Mouse (Mus musculus) heart, embryonic 12.5 days (tissue): ENCODE measurements around the gene Fam198a. TPM values are rescaled to one million over a fixed set of nuclear protein-coding genes. Genes with fewer than 3 reads are reported as not detected.

ENCODE experiments used
- ATAC-seq: fragments of 200-750 bp; cut with Nextera tagmentation; 2 replicates; pipeline ENCODE4 v1.8.0; 2017; ENCODE audit warnings: moderate TSS enrichment, moderate library complexity; ENCODE audit not compliant: insufficient number of reproducible peaks, low FRiP score
- H3K27ac ChIP-seq: fragments of 300-500 bp; sonication (generic); 2 replicates; pipeline ENCODE4 v1.5.1; 2016; ENCODE audit warnings: mild to moderate bottlenecking, moderate library complexity; ENCODE audit not compliant: poor library complexity, severe bottlenecking
- H3K27me3 ChIP-seq: fragments of 300-500 bp; sonication (generic); replicated peaks from 2 replicates; pipeline ENCODE4 v1.6.1; 2016; ENCODE audit warnings: mild to moderate bottlenecking, moderate library complexity
- H3K36me3 ChIP-seq: fragments of 300-500 bp; sonication (generic); 2 replicates; pipeline ENCODE4 v1.6.1; 2016; ENCODE audit warnings: mild to moderate bottlenecking, moderate library complexity
- H3K4me1 ChIP-seq: fragments of 300-500 bp; sonication (generic); replicated peaks from 2 replicates; pipeline ENCODE4 v1.6.1; 2016; ENCODE audit warnings: mild to moderate bottlenecking
- H3K4me2 ChIP-seq: fragments of 300-500 bp; sonication (generic); 2 replicates; pipeline ENCODE4 v1.6.1; 2016; ENCODE audit warnings: mild to moderate bottlenecking, moderate library complexity
- H3K4me3 ChIP-seq: fragments of 300-500 bp; sonication (generic); 2 replicates; pipeline ENCODE4 v1.5.1; 2016; ENCODE audit warnings: mild to moderate bottlenecking
- H3K9ac ChIP-seq: fragments of 300-500 bp; sonication (generic); 2 replicates; pipeline ENCODE4 v1.6.1; 2016; ENCODE audit warnings: mild to moderate bottlenecking, moderate library complexity
- H3K9me3 ChIP-seq: fragments of 300-500 bp; sonication (generic); replicated peaks from 2 replicates; pipeline ENCODE4 v1.6.1; 2016; ENCODE audit warnings: mild to moderate bottlenecking, moderate library complexity
- WGBS: fragments of 180-500 bp; shearing (Covaris S2); methylation state at CpG from one replicate; pipeline ENCODE4 v1.1.7; 2016; 5-methylcytosine and 5-hydroxymethylcytosine counted together
- polyA plus RNA-seq: library from polyadenylated mRNA; unstranded; fragments of >200 nt; fragmentation: Nextera tagmentation; extraction: Ambion mirVana; gene quantifications from 2 replicates; pipeline ENCODE4 v1.2.1, GENCODE M21; 2016

The Fam198a gene
- polyA plus RNA-seq, 1 experiment from 2014 or later = 1.00 TPM

DNA sequence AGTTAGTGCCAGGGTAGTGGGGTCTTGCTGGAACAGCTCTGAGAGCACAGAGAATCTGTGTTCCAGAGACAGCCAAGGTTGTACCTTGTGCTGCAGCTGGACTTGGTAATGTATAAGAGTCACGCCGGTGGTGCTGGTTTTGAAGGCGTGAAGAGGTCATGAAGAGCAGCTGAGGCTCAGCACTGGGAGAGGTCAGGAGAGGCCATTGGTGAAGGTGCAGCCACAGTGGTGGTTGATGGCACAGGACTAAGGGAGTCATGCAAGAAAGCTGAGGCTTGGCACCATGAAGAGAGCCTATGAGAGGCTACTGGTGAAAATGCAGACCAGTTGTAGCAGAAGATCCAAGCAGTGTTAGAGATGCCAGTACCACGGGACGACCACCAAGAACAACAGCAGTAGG, 70.8 kb downstream of the Fam198a start:
- no peak overlapping the region for H3K9ac ChIP-seq
- no peak for ATAC-seq
- no peak overlapping the region for H3K4me2 ChIP-seq
- no peaks in the 10 kb centered on the region for H3K9me3 ChIP-seq
- 86% methylated on average over 5 of the region's 5 CpGs for WGBS
- H3K4me3 ChIP-seq = no peak overlapping the region
- H3K4me1 ChIP-seq = peaks cover 39% of the 10 kb centered on the region
- H3K27ac ChIP-seq = no peak overlapping the region
- H3K27me3 ChIP-seq = no peaks in the 10 kb centered on the region
- no peaks in the 10 kb centered on the region for H3K36me3 ChIP-seq

DNA sequence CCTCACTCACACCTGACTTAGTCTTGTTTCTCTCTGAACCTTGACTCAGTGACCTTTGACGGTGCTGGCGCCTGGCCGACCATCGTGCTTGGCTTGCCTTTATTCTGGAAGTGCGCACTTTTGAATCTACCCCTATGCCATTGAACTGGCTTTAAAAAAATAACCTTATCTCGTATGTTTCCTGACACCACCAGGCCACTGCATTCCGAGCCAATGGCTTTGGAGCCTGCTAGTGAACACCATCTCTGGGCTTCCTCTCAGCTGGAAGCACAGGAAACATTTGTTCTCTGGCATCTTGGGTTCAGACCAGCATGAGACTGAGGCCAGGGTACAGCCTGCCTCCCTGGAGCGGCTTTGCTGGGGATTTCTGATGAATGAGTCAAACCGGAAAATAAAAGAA, 72.0 kb downstream of the Fam198a start:
- H3K36me3 ChIP-seq = no peaks in the 10 kb centered on the region
- H3K4me1 ChIP-seq = peaks cover 51% of the 10 kb centered on the region
- no peaks in the 10 kb centered on the region for H3K9me3 ChIP-seq
- peak overlapping the region; percentile 78; the same call in 1 of the 2 replicates for H3K27ac ChIP-seq
- no peaks in the 10 kb centered on the region for H3K27me3 ChIP-seq
- H3K4me3 ChIP-seq = no peak overlapping the region
- peak; percentile 74 for ATAC-seq
- no peak overlapping the region for H3K4me2 ChIP-seq
- no peak overlapping the region for H3K9ac ChIP-seq
- 36% methylated on average over 9 of the region's 9 CpGs for WGBS

DNA sequence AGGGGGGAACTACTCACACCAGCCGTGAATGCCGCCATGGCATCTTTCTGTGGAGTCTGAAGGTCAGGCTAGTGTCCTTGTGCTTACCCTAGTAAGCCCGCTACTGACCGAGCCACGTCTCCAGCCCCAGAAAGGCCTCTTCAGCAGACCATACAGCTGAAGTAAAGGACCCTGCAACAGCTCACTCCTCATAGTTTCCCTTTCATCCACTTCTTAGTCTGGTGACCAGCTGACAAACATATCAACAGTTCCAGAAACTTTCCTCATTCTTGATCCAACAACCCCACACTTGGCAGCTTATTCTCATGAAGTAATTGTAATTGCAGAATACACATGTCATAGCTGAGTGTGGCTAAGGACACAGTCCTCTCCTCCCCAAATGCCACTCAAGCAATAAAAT, 73.1 kb downstream of the Fam198a start:
- H3K27ac ChIP-seq = peak overlapping the region; percentile 78
- WGBS = 49% methylated on average over 5 of the region's 5 CpGs
- H3K36me3 ChIP-seq = no peaks in the 10 kb centered on the region
- H3K4me2 ChIP-seq = no peak overlapping the region
- no peak overlapping the region for H3K4me3 ChIP-seq
- H3K9me3 ChIP-seq = no peaks in the 10 kb centered on the region
- no peaks in the 10 kb centered on the region for H3K27me3 ChIP-seq
- H3K9ac ChIP-seq = no peak overlapping the region
- H3K4me1 ChIP-seq = peaks cover 62% of the 10 kb centered on the region
- ATAC-seq = no peak

DNA sequence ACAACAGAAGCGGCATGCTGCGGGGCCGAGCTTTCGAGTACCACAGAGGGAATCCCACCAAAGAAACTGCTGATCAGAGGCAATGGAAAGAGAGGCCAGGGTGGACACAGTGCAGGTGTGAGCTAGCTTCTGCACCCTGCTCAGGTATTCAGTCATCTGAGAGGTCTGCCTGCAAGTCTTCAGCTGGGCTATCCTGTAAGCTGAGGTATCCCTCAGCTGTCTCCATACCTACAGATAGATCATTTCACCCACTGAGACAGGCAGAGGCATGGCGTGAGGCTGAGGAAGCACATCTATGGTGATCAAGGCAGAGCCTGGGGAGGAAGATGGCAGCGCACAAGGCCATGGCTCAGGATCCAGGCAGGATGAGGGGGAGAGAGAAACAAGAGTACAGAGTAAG, 73.6 kb downstream of the Fam198a start:
- H3K9me3 ChIP-seq = no peaks in the 10 kb centered on the region
- no peak overlapping the region for H3K9ac ChIP-seq
- no peaks in the 10 kb centered on the region for H3K27me3 ChIP-seq
- no peaks in the 10 kb centered on the region for H3K36me3 ChIP-seq
- peaks cover 59% of the 10 kb centered on the region for H3K4me1 ChIP-seq
- 0 out of 2 replicates have a peak overlapping the region, but pooled peaks have one; percentile 78 for H3K27ac ChIP-seq
- ATAC-seq = no peak
- no peak overlapping the region for H3K4me3 ChIP-seq
- H3K4me2 ChIP-seq = no peak overlapping the region
- WGBS = 88% methylated on average over 6 of the region's 6 CpGs

DNA sequence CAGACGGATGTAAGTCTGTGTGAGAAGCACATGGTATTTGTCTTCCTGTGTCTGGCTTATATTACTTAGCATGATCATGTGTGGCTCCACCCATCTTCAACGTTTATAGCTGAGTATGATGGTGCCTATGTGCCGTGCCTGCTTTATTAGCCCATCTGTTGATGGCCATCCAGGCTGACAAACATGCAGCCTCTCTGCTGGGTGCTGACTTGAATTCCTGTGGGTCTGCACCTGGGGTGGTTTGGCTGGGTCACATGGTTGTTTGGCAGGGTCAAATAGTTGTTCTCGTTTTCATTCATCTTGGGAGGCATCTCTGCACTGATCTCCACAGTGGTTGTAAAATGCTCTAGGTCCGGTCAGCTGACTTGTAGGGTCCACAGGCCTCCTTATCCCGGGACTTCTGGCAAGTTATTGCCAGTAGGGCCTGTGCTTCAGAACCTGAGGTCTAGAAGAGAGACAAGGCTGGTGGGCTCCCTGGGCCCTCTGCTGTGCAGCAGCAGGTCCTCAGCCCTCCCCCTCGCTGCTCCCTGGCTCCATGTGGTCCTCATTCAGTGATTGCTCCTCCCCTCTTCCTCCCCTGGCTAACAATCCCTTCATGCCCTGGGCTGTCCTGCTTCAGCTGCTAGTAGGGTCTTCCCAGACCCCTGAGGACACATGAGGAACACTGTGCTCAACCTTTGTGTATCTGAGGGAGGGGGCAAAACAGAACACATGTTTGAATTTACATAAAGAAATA, 75.2 kb downstream of the Fam198a start:
- no peak for ATAC-seq
- H3K27ac ChIP-seq = 0 out of 2 replicates have a peak overlapping the region, but pooled peaks have one; percentile 59
- no peaks in the 10 kb centered on the region for H3K9me3 ChIP-seq
- no peaks in the 10 kb centered on the region for H3K36me3 ChIP-seq
- H3K9ac ChIP-seq = no peak overlapping the region
- no peaks in the 10 kb centered on the region for H3K27me3 ChIP-seq
- H3K4me2 ChIP-seq = no peak overlapping the region
- H3K4me1 ChIP-seq = peaks cover 59% of the 10 kb centered on the region
- 65% methylated on average over 7 of the region's 7 CpGs for WGBS
- no peak overlapping the region for H3K4me3 ChIP-seq

DNA sequence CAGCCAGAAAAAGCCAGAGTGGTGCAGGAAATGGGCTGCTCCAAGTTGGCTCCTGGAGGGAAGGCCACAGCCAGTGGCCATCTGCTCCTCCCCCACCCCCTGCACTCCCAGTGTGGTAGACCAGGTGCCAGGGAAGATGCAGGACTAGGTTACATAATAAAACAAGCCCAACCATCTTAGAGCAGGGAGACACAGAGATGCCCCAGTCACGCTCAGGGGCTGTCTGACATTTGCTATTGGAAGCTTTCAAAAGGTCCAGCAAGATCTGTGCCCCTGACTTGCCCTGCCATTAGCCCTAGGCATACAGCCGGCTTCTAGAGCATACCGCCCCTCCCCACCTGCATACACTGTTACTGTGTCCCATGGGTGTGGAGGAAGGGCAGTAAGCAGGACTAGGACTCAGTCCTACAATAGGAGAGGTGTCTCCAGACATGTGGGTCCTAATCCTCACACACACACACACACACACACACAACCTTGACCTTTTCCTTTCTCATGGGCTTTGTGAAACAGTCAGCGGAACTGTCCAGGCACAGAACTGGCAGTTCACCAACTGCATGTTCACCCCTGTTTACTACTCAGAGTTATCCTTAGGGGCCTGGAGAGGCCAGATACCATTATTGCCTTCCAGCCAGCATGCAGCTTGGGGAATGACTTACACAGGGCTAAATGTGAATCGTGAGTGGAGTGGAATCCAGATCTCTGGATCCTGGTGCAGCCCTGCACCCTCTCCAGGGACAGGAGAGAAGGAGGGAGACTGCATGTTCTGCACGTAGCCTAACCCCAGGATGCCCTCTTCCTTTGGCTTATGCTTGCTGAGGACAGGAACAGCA, 76.5 kb downstream of the Fam198a start:
- WGBS = 63% methylated on average over 6 of the region's 6 CpGs
- no peak for ATAC-seq
- no peaks in the 10 kb centered on the region for H3K36me3 ChIP-seq
- H3K27me3 ChIP-seq = no peaks in the 10 kb centered on the region
- peak overlapping the region; percentile 59; the same call in 1 of the 2 replicates for H3K27ac ChIP-seq
- H3K9me3 ChIP-seq = no peaks in the 10 kb centered on the region
- peaks cover 56% of the 10 kb centered on the region for H3K4me1 ChIP-seq
- H3K4me2 ChIP-seq = no peak overlapping the region
- no peak overlapping the region for H3K9ac ChIP-seq
- no peak overlapping the region for H3K4me3 ChIP-seq

DNA sequence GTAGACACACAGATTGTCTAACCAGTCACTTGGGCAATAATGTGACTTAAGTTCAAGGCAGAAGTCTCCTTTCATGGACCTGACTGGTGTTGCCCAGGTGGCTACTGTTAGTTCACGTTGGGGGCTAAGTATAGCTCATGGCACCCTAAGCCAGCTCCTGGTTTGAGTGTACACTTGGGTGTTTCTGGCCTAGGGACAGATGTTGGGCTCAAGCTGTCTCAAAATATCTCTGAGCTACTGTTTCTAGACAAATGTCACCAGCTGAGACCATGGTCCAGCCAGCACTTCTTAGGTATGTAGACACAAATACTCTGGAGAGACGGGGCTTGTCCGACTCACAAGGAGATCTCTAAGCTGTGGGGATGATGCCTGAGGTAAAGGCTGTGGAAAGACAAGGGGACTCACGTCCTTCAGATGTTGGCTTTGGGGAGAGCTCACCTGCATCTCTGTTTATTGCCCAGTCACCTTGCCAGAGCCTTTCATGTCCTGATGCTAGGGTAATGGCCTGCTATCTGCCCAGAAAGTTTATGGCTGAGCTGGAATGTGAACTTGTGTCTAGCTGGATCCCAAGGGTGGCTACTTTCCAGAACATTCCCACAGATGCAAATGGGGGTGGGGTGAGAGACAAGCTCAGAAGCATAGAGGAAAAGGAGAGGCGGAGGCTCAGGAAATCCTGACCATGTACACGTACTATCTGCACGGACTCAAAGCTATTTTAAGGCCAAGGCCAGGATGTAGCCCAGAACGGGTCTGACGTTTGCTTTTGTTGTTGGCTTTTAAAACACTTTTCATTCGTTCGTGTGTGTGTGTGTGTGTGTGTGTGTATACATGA, 77.3 kb downstream of the Fam198a start:
- peak; percentile 76 for ATAC-seq

DNA sequence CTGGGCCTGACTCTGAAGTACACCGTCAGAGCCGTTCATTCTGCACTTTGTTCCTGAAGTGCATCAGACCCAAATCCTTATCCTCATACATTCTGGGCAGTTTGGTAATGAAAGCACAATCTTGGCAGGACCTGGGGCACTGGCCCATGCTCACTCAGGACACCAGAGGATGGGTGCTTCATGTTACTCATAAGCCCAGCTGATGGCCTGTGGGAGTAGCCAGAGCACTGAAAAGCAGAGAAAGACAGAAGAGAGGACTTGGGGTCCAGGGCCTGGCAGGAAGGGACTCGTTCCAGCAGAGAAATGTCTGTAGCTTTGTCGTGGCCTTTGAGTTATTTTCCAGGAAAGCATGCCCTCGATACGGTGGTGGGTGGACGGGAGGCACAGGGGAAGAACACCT, 79.0 kb downstream of the Fam198a start:
- no peak overlapping the region for H3K4me3 ChIP-seq
- no peaks in the 10 kb centered on the region for H3K9me3 ChIP-seq
- H3K4me2 ChIP-seq = no peak overlapping the region
- H3K36me3 ChIP-seq = no peaks in the 10 kb centered on the region
- no peak for ATAC-seq
- no peak overlapping the region for H3K27ac ChIP-seq
- H3K9ac ChIP-seq = no peak overlapping the region
- no peaks in the 10 kb centered on the region for H3K27me3 ChIP-seq
- peaks cover 49% of the 10 kb centered on the region for H3K4me1 ChIP-seq
- WGBS = 85% methylated on average over 7 of the region's 7 CpGs

More for the DNA sequence above, 77.3 kb downstream of the Fam198a start:
- H3K36me3 ChIP-seq = no peaks in the 10 kb centered on the region
- WGBS = 41% methylated on average over 11 of the region's 11 CpGs
- no peak overlapping the region for H3K4me2 ChIP-seq
- H3K9me3 ChIP-seq = no peaks in the 10 kb centered on the region
- no peak overlapping the region for H3K9ac ChIP-seq
- H3K27ac ChIP-seq = peak overlapping the region; percentile 59
- no peak overlapping the region for H3K4me3 ChIP-seq
- H3K4me1 ChIP-seq = peaks cover 49% of the 10 kb centered on the region
- no peaks in the 10 kb centered on the region for H3K27me3 ChIP-seq

Other genes starting within 250 kb of the Fam198a start
- gene Sec22c, start 245.5 kb upstream of the Fam198a start, polyA plus RNA-seq = 5.8 and 6.2 TPM in 2 replicates
- gene Ss18l2, start 240.7 kb upstream of the Fam198a start, polyA plus RNA-seq = 145 and 152 TPM in 2 replicates
- gene Nktr, start 231.8 kb upstream of the Fam198a start, polyA plus RNA-seq = 53.6 and 61.4 TPM in 2 replicates
- 12.5 and 14.9 TPM in 2 replicates for gene Zfp651, start 191.7 kb upstream of the Fam198a start, polyA plus RNA-seq
- 0.73 and 1.1 TPM in 2 replicates for gene Klhl40, start 173.4 kb upstream of the Fam198a start, polyA plus RNA-seq
- 5.3 and 5.7 TPM in 2 replicates for gene Hhatl, start 158.5 kb upstream of the Fam198a start, polyA plus RNA-seq
- gene Ccdc13, start 111.5 kb upstream of the Fam198a start, polyA plus RNA-seq = 0.08 TPM in 1 of 2 replicates, not detected in the other
- 237 and 257 TPM in 2 replicates for gene Higd1a, start 92.6 kb upstream of the Fam198a start, polyA plus RNA-seq
- 0.09 and 0.32 TPM in 2 replicates for gene Ackr2, start 52.6 kb upstream of the Fam198a start, polyA plus RNA-seq
- not detected in 2 replicates for gene Cyp8b1, start 34.7 kb upstream of the Fam198a start, polyA plus RNA-seq
- gene Pomgnt2, start 46.1 kb downstream of the Fam198a start, polyA plus RNA-seq = 14.3 and 14.7 TPM in 2 replicates
- 53.4 and 62.3 TPM in 2 replicates for gene Snrk, start 166.3 kb downstream of the Fam198a start, polyA plus RNA-seq